23 mouse cellular contexts compared by ENCODE assay signal in genomic region chr15:27657866-27658265, GRCm38 (mm10). TPM values are rescaled to one million over a fixed set of nuclear protein-coding genes. Genes with fewer than 3 reads are reported as not detected.
A peak's percentile ranks its signal among the peaks of the same experiment; 100 is the strongest.
DNase-seq lines count a peak whose midpoint lies in the region; ATAC-seq lines count a peak whose summit lies in the region.
"Had no signal": no experiment of that assay in that cellular context is flagged by ENCODE, and none has a peak within 500 bp of the region (broad histone marks: within the 10 kb centered on the region; RNA-seq: fewer than 3 reads in every experiment).

No protein-coding gene starts in this region.

- H3K27me3 ChIP-seq in midbrain, embryonic 11.5 days (ENCODE audit: control insufficient read depth, insufficient read depth, low read length): no peaks in the 10 kb centered on the region
- no peaks in the 10 kb centered on the region for H3K27me3 ChIP-seq in midbrain, embryonic 10.5 days (ENCODE audit: low read depth, poor library complexity, severe bottlenecking)
- H3K27me3 ChIP-seq: CH12.LX; embryonic facial prominence, embryonic 12.5 days; forebrain, embryonic 13.5 days; forebrain, embryonic 15.5 days had no signal

- no peak overlapping the region for H3K4me2 ChIP-seq in midbrain, embryonic 11.5 days
- H3K4me2 ChIP-seq: embryonic facial prominence, embryonic 12.5 days; forebrain, embryonic 13.5 days; forebrain, embryonic 15.5 days had no signal

- no peak overlapping the region for H3K27ac ChIP-seq in midbrain, embryonic 11.5 days (ENCODE audit: low read depth, low read length)
- H3K27ac ChIP-seq in midbrain, embryonic 10.5 days (replicated peaks): no peak overlapping the region
- H3K27ac ChIP-seq: embryonic facial prominence, embryonic 10.5 days; embryonic facial prominence, embryonic 12.5 days; forebrain, embryonic 13.5 days; forebrain, embryonic 15.5 days had no signal

- no peaks in the 10 kb centered on the region for H3K36me3 ChIP-seq in midbrain, embryonic 11.5 days (ENCODE audit: control insufficient read depth, insufficient read depth, low read length)
- no peaks in the 10 kb centered on the region for H3K36me3 ChIP-seq in midbrain, embryonic 10.5 days
- H3K36me3 ChIP-seq: embryonic facial prominence, embryonic 10.5 days; forebrain, embryonic 15.5 days; G1E had no signal

- ATAC-seq in midbrain, embryonic 11.5 days (ENCODE audit: low FRiP score): no peak
- ATAC-seq: activated CD4-positive, CD25-positive, alpha-beta regulatory T cell, adult 4 months; CD4-positive, CD25-positive, alpha-beta regulatory T cell, adult 4 months; forebrain, embryonic 13.5 days; forebrain, embryonic 15.5 days; Patski had no signal

- DNase-seq in heart, adult 11 months: peak; percentile 56
- no peak for DNase-seq in heart, adult 9 months (ENCODE audit: low spot score in 2 of 2)
- DNase-seq in midbrain, embryonic 11.5 days (ENCODE audit: low spot score, missing footprints): peak; percentile 73
- no peak for DNase-seq in midbrain, embryonic 10.5 days (ENCODE audit: low spot score)
- peak; percentile 5 for DNase-seq in thymus, postnatal 4 days
- no peak for DNase-seq in thymus, adult 18-20 months
- DNase-seq: adrenal gland, adult 8-10 months; adrenal gland, postnatal 14 days; adrenal gland, postnatal 36 days; B cell, adult 2 months; cerebellum, adult 11-12 months; cerebellum, adult 9-10 months; cerebellum, postnatal 10 days; cerebellum, postnatal 25 days had no signal

- no peak overlapping the region for H3K4me3 ChIP-seq in midbrain, embryonic 11.5 days (ENCODE audit: low read depth, low read length)
- no peak overlapping the region for H3K4me3 ChIP-seq in midbrain, embryonic 10.5 days
- H3K4me3 ChIP-seq: embryonic facial prominence, embryonic 10.5 days; embryonic facial prominence, embryonic 12.5 days; forebrain, embryonic 13.5 days; forebrain, embryonic 15.5 days had no signal

- H3K4me1 ChIP-seq in midbrain, embryonic 11.5 days (ENCODE audit: control insufficient read depth, insufficient read depth, low read length): no peaks in the 10 kb centered on the region
- H3K4me1 ChIP-seq in midbrain, embryonic 10.5 days: no peaks in the 10 kb centered on the region
- H3K4me1 ChIP-seq: embryonic facial prominence, embryonic 10.5 days; embryonic facial prominence, embryonic 12.5 days; forebrain, embryonic 13.5 days; forebrain, embryonic 15.5 days had no signal

- WGBS in midbrain, embryonic 11.5 days: 94% methylated on average over 10 of the region's 10 CpGs
- WGBS in midbrain, embryonic 10.5 days: 97% methylated on average over 10 of the region's 10 CpGs

- H3K9ac ChIP-seq in midbrain, embryonic 11.5 days (ENCODE audit: low read length): no peak overlapping the region
- H3K9ac ChIP-seq: embryonic facial prominence, embryonic 12.5 days; forebrain, embryonic 13.5 days; forebrain, embryonic 15.5 days had no signal

- no peaks in the 10 kb centered on the region; the same call in 1 of the 2 replicates for H3K9me3 ChIP-seq in midbrain, embryonic 11.5 days (ENCODE audit: control insufficient read depth, low read length)
- H3K9me3 ChIP-seq in midbrain, embryonic 10.5 days (replicated peaks): no peaks in the 10 kb centered on the region
- H3K9me3 ChIP-seq: embryonic facial prominence, embryonic 10.5 days; embryonic facial prominence, embryonic 12.5 days; forebrain, embryonic 13.5 days had no signal

RNA-seq across cellular contexts. Expression of gene Otulinl, which starts 23.5 kb away (rescaled TPM):
- 6.1 and 7.5 TPM in 2 replicates for polyA plus RNA-seq in midbrain, embryonic 11.5 days (2014; fragmentation: Nextera tagmentation; extraction: Ambion mirVana)
- polyA plus RNA-seq in midbrain, embryonic 10.5 days (2016; fragmentation: Nextera tagmentation; extraction: Ambion mirVana): 5.9 and 6.1 TPM in 2 replicates
- polyA plus RNA-seq: G1E had no signal

RNA-seq across cellular contexts. Expression of gene Otulin, which starts 27.4 kb away (rescaled TPM):
- 33.3 and 34.0 TPM in 2 replicates for polyA plus RNA-seq in midbrain, embryonic 11.5 days (2014; fragmentation: Nextera tagmentation; extraction: Ambion mirVana)
- 26.8 and 28.2 TPM in 2 replicates for polyA plus RNA-seq in midbrain, embryonic 10.5 days (2016; fragmentation: Nextera tagmentation; extraction: Ambion mirVana)

Comparison
In these comparisons a context has a peak if more than half of its experiments do, and no peak if none do; other contexts are left out.
1. DNase-seq: peak in heart, adult 11 months (single experiment), midbrain, embryonic 11.5 days (single experiment) and thymus, postnatal 4 days (single experiment); none in heart, adult 9 months (0 of 2), midbrain, embryonic 10.5 days (single experiment) and thymus, adult 18-20 months (0 of 2).